Mouse (Mus musculus): ENCODE measurements around the gene Ccdc22. TPM values are rescaled to one million over a fixed set of nuclear protein-coding genes. Genes with fewer than 3 reads are reported as not detected.

The Ccdc22 gene
- polyA plus RNA-seq, 1 experiment from 2014 or later, result 30.6 TPM

- ATAC-seq (ENCODE audit: low FRiP score, low read depth), result peak; percentile 34; the same call in 1 of the 2 replicates
- H3K27me3 ChIP-seq, result no peaks in the 10 kb centered on the region
- H3K36me3 ChIP-seq, result no peaks in the 10 kb centered on the region
- WGBS, result 27% methylated on average over 21 of the region's 21 CpGs
- peak overlapping the region; percentile 72 for H3K4me2 ChIP-seq
- peak overlapping the region; percentile 65 for H3K27ac ChIP-seq (replicated peaks)
- no peaks in the 10 kb centered on the region for H3K9me3 ChIP-seq
- peak overlapping the region; percentile 42 for H3K4me3 ChIP-seq
- peak overlapping the region; percentile 59 for H3K9ac ChIP-seq
- H3K4me1 ChIP-seq (replicated peaks), result 0 out of 2 replicates have a peak, but pooled peaks cover 3% of the 10 kb centered on the region
Observed at GRCm38 (mm10) chrX:7610035-7610434, 4.7 kb upstream of the Ccdc22 start.

GRCm38 (mm10) chrX:7606783-7607182, 1.5 kb upstream of the Ccdc22 start, which contains the start of gene Cacna1f:
Gene Cacna1f (plus strand): TSS chrX:7607083.
- H3K36me3 ChIP-seq, result no peaks in the 10 kb centered on the region
- H3K9me3 ChIP-seq, result no peaks in the 10 kb centered on the region
- WGBS, result 82% methylated on average over 6 of the region's 6 CpGs
- no peak within 1 kb of the TSS for H3K9ac ChIP-seq
- no peak for ATAC-seq (ENCODE audit: low FRiP score, low read depth)
- H3K27me3 ChIP-seq, result no peaks in the 10 kb centered on the region
- H3K27ac ChIP-seq (replicated peaks), result no peak within 1 kb of the TSS
- peaks cover 12% of the 10 kb centered on the region for H3K4me1 ChIP-seq (replicated peaks)
- no peak within 1 kb of the TSS for H3K4me2 ChIP-seq
- H3K4me3 ChIP-seq, result no peak within 1 kb of the TSS

- no peak overlapping the region; the same call in 1 of the 2 replicates for H3K4me2 ChIP-seq
- 51% methylated on average over 8 of the region's 8 CpGs for WGBS
Observed at GRCm38 (mm10) chrX:7605575-7605941, 241 bp upstream of the Ccdc22 start.

GRCm38 (mm10) chrX:7604004-7604403, 1.3 kb downstream of the Ccdc22 start:
- H3K27ac ChIP-seq (replicated peaks), result no peak overlapping the region
- no peak overlapping the region for H3K9ac ChIP-seq
- no peak overlapping the region for H3K4me3 ChIP-seq
- no peak for ATAC-seq (ENCODE audit: low FRiP score, low read depth)
- peaks cover 9% of the 10 kb centered on the region for H3K4me1 ChIP-seq (replicated peaks)
- 86% methylated on average over 7 of the region's 7 CpGs for WGBS
- no peaks in the 10 kb centered on the region for H3K36me3 ChIP-seq
- no peaks in the 10 kb centered on the region for H3K27me3 ChIP-seq
- no peaks in the 10 kb centered on the region for H3K9me3 ChIP-seq
- peak overlapping the region; percentile 55; the same call in 1 of the 2 replicates for H3K4me2 ChIP-seq

More at GRCm38 (mm10) chrX:7605575-7605941, 241 bp upstream of the Ccdc22 start:
- Histone ChIP-seq H3K27me3 (no peaks in the 10 kb centered on the region), H3K4me3 (peak overlapping the region; percentile 53; the same call in 1 of the 2 replicates), H3K27ac (replicated peaks) (no peak overlapping the region), H3K4me1 (replicated peaks) (peaks cover 12% of the 10 kb centered on the region), H3K36me3 (no peaks in the 10 kb centered on the region), H3K9me3 (no peaks in the 10 kb centered on the region), H3K9ac (no peak overlapping the region)
- peak; percentile 36; the same call in 1 of the 2 replicates for ATAC-seq (ENCODE audit: low FRiP score, low read depth)

- H3K27ac ChIP-seq (replicated peaks), result no peak overlapping the region
- WGBS, result 90% methylated on average over 9 of the region's 9 CpGs
- no peak for ATAC-seq (ENCODE audit: low FRiP score, low read depth)
- H3K27me3 ChIP-seq, result no peaks in the 10 kb centered on the region
- no peaks in the 10 kb centered on the region for H3K9me3 ChIP-seq
- H3K9ac ChIP-seq, result no peak overlapping the region
- no peak overlapping the region for H3K4me3 ChIP-seq
- H3K36me3 ChIP-seq, result no peaks in the 10 kb centered on the region
- no peak overlapping the region for H3K4me2 ChIP-seq
- no peaks in the 10 kb centered on the region for H3K4me1 ChIP-seq (replicated peaks)
Observed at GRCm38 (mm10) chrX:7595371-7595770, 9.9 kb downstream of the Ccdc22 start.

- Histone ChIP-seq H3K36me3 (no peaks in the 10 kb centered on the region), H3K4me3 (no peak overlapping the region), H3K27ac (replicated peaks) (no peak overlapping the region), H3K9ac (no peak overlapping the region), H3K9me3 (no peaks in the 10 kb centered on the region), H3K27me3 (no peaks in the 10 kb centered on the region), H3K4me2 (no peak overlapping the region), H3K4me1 (replicated peaks) (no peaks in the 10 kb centered on the region)
- WGBS, result 87% methylated on average over 4 of the region's 5 CpGs
- no peak for ATAC-seq (ENCODE audit: low FRiP score, low read depth)
Observed at GRCm38 (mm10) chrX:7586356-7586755, 19.0 kb downstream of the Ccdc22 start.

GRCm38 (mm10) chrX:7583881-7584280, 21.4 kb downstream of the Ccdc22 start:
- Histone ChIP-seq H3K36me3 (no peaks in the 10 kb centered on the region), H3K9me3 (no peaks in the 10 kb centered on the region), H3K4me3 (no peak overlapping the region), H3K27ac (replicated peaks) (no peak overlapping the region), H3K4me2 (no peak overlapping the region), H3K9ac (no peak overlapping the region), H3K27me3 (no peaks in the 10 kb centered on the region), H3K4me1 (replicated peaks) (no peaks in the 10 kb centered on the region)
- 97% methylated on average over 11 of the region's 11 CpGs for WGBS
- ATAC-seq (ENCODE audit: low FRiP score, low read depth), result no peak

GRCm38 (mm10) chrX:7581151-7581550, 24.2 kb downstream of the Ccdc22 start:
- Histone ChIP-seq H3K4me3 (no peak overlapping the region), H3K4me2 (no peak overlapping the region), H3K27me3 (no peaks in the 10 kb centered on the region), H3K27ac (replicated peaks) (no peak overlapping the region), H3K4me1 (replicated peaks) (no peaks in the 10 kb centered on the region), H3K9me3 (no peaks in the 10 kb centered on the region), H3K36me3 (no peaks in the 10 kb centered on the region), H3K9ac (no peak overlapping the region)
- ATAC-seq (ENCODE audit: low FRiP score, low read depth), result no peak
- WGBS, result 90% methylated on average over 2 of the region's 2 CpGs

GRCm38 (mm10) chrX:7574885-7575231, 30.5 kb downstream of the Ccdc22 start:
- WGBS, result 17% methylated on average over 5 of the region's 6 CpGs
- H3K36me3 ChIP-seq, result no peaks in the 10 kb centered on the region
- peak overlapping the region; percentile 52 for H3K4me2 ChIP-seq
- H3K27ac ChIP-seq (replicated peaks), result peak overlapping the region; percentile 96
- peak overlapping the region; percentile 55 for H3K4me3 ChIP-seq
- peak overlapping the region; percentile 32 for H3K9ac ChIP-seq
- ATAC-seq (ENCODE audit: low FRiP score, low read depth), result peak; percentile 31
- H3K4me1 ChIP-seq (replicated peaks), result peaks cover 32% of the 10 kb centered on the region
- H3K27me3 ChIP-seq, result no peaks in the 10 kb centered on the region
- H3K9me3 ChIP-seq, result no peaks in the 10 kb centered on the region

- peak; percentile 98 for ATAC-seq (ENCODE audit: low FRiP score, low read depth)
- Histone ChIP-seq H3K36me3 (no peaks in the 10 kb centered on the region), H3K9me3 (no peaks in the 10 kb centered on the region), H3K9ac (peak within 1 kb of the TSS; percentile 65), H3K27ac (replicated peaks) (peak within 1 kb of the TSS; percentile 96), H3K4me3 (peak within 1 kb of the TSS; percentile 55), H3K4me1 (replicated peaks) (peaks cover 32% of the 10 kb centered on the region), H3K4me2 (peak within 1 kb of the TSS; percentile 72), H3K27me3 (no peaks in the 10 kb centered on the region)
- WGBS, result 20% methylated on average over 59 of the region's 65 CpGs
Observed at GRCm38 (mm10) chrX:7574087-7574884, 31.0 kb downstream of the Ccdc22 start, which contains the start of gene Ppp1r3f. Gene Ppp1r3f (minus strand): TSS chrX:7574283.

- Histone ChIP-seq H3K9me3 (no peaks in the 10 kb centered on the region), H3K4me2 (peak within 1 kb of the TSS; percentile 72), H3K36me3 (no peaks in the 10 kb centered on the region), H3K4me3 (peak within 1 kb of the TSS; percentile 55), H3K27ac (replicated peaks) (peak within 1 kb of the TSS; percentile 96), H3K27me3 (no peaks in the 10 kb centered on the region), H3K4me1 (replicated peaks) (peaks cover 32% of the 10 kb centered on the region), H3K9ac (peak within 1 kb of the TSS; percentile 65)
- ATAC-seq (ENCODE audit: low FRiP score, low read depth), result peak; percentile 3; the same call in 1 of the 2 replicates
- WGBS, result 33% methylated on average over 63 of the region's 72 CpGs
Observed at GRCm38 (mm10) chrX:7573176-7574086, 31.9 kb downstream of the Ccdc22 start, which contains the start of gene Foxp3. Gene Foxp3 (plus strand): TSS chrX:7573644.

GRCm38 (mm10) chrX:7572466-7572865, 32.9 kb downstream of the Ccdc22 start:
- Histone ChIP-seq H3K27ac (replicated peaks) (no peak overlapping the region), H3K9me3 (no peaks in the 10 kb centered on the region)
- 88% methylated on average over 10 of the region's 10 CpGs for WGBS

More at GRCm38 (mm10) chrX:7572466-7572865, 32.9 kb downstream of the Ccdc22 start:
- Histone ChIP-seq H3K27me3 (no peaks in the 10 kb centered on the region), H3K4me2 (peak overlapping the region; percentile 72), H3K36me3 (no peaks in the 10 kb centered on the region), H3K4me1 (replicated peaks) (peaks cover 32% of the 10 kb centered on the region), H3K4me3 (peak overlapping the region; percentile 55; the same call in 1 of the 2 replicates), H3K9ac (no peak overlapping the region)
- ATAC-seq (ENCODE audit: low FRiP score, low read depth), result no peak

All from hindbrain, embryonic 15.5 days (tissue).